Mouse (Mus musculus): ENCODE measurements at regions not wholly inside any gene's neighbourhood (a gene's known extent, or its start where the extent isn't known, plus 50 kb on each side); places are given as distances from the start of the nearest gene placed in this dataset.

DNA sequence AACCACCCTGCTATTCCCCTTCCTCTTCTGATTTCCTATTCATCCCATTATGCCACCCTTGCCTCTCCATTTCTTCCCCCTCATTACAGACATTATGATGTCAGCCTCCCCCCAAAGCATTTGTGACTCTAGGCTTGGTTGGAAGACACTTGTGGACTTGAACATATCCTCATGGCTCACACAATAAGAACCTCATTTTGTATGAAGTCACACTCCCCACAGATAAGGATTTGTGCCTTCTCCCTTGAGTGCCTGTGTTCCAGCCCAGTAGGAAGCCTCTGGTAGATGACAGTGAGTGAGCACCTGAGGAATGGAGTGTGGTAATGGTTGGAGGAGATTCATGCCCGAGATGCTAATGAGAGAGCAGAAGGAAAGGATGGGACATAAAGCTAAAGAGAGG, 313.9 kb upstream of the Trib2 start:
- H3K4me2 ChIP-seq (ENCODE audit: low read length), result no peak overlapping the region
- no peaks in the 10 kb centered on the region for H3K27me3 ChIP-seq (replicated peaks; ENCODE audit: control insufficient read depth, insufficient read depth, low read length)
- no peaks in the 10 kb centered on the region for H3K36me3 ChIP-seq (ENCODE audit: control insufficient read depth, insufficient read depth, low read length)
- H3K4me1 ChIP-seq (ENCODE audit: control insufficient read depth, insufficient read depth, low read length), result no peaks in the 10 kb centered on the region
- no peak overlapping the region for H3K27ac ChIP-seq (ENCODE audit: low read depth, low read length)
- no peaks in the 10 kb centered on the region for H3K9me3 ChIP-seq (replicated peaks; ENCODE audit: control insufficient read depth, low read length)
- no peak overlapping the region for H3K4me3 ChIP-seq (ENCODE audit: low read depth, low read length)
- H3K9ac ChIP-seq (ENCODE audit: low read length), result no peak overlapping the region
- DNase-seq (ENCODE audit: low spot score), result no peak
- ATAC-seq, result no peak
- WGBS, result 72% methylated on average over 1 of the region's 1 CpGs

DNA sequence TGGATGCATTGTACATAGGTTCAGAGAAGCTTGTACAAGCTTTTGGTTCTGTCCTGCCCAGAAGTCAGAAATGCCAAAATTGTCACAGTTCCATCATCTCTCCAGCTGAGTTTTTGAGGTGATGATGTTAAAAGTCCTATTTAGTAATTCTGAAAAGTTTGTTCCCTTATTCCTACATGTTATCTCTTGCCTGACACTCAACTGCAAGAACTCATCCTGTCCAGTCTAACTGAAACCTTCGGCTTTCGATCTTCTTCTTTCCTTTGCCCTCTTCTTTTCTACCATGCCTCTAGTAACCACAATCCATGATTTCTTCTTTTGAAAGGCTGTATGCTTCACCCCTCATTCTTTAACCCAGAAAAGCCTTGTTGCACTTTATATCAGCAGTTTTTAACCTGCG, 313.2 kb upstream of the Trib2 start:
- H3K9ac ChIP-seq (ENCODE audit: low read length), result no peak overlapping the region
- no peak overlapping the region for H3K4me2 ChIP-seq (ENCODE audit: low read length)
- H3K9me3 ChIP-seq (replicated peaks; ENCODE audit: control insufficient read depth, low read length), result no peaks in the 10 kb centered on the region
- H3K27me3 ChIP-seq (replicated peaks; ENCODE audit: control insufficient read depth, insufficient read depth, low read length), result no peaks in the 10 kb centered on the region
- 94% methylated on average over 3 of the region's 3 CpGs for WGBS
- no peak overlapping the region for H3K4me3 ChIP-seq (ENCODE audit: low read depth, low read length)
- no peak overlapping the region for H3K27ac ChIP-seq (ENCODE audit: low read depth, low read length)
- H3K36me3 ChIP-seq (ENCODE audit: control insufficient read depth, insufficient read depth, low read length), result no peaks in the 10 kb centered on the region
- no peaks in the 10 kb centered on the region for H3K4me1 ChIP-seq (ENCODE audit: control insufficient read depth, insufficient read depth, low read length)
- ATAC-seq (no peak), DNase-seq (ENCODE audit: low spot score) (no peak)

GRCm38 (mm10) chr12:16129243-16129642, 312.5 kb upstream of the Trib2 start:
- Histone ChIP-seq H3K9ac (ENCODE audit: low read length) (no peak overlapping the region), H3K4me1 (ENCODE audit: control insufficient read depth, insufficient read depth, low read length) (no peaks in the 10 kb centered on the region), H3K9me3 (replicated peaks; ENCODE audit: control insufficient read depth, low read length) (no peaks in the 10 kb centered on the region), H3K36me3 (ENCODE audit: control insufficient read depth, insufficient read depth, low read length) (no peaks in the 10 kb centered on the region), H3K4me2 (ENCODE audit: low read length) (no peak overlapping the region), H3K27ac (ENCODE audit: low read depth, low read length) (no peak overlapping the region), H3K4me3 (ENCODE audit: low read depth, low read length) (no peak overlapping the region), H3K27me3 (replicated peaks; ENCODE audit: control insufficient read depth, insufficient read depth, low read length) (no peaks in the 10 kb centered on the region)
- ATAC-seq (no peak), DNase-seq (ENCODE audit: low spot score) (no peak)
- WGBS, result 89% methylated on average over 3 of the region's 3 CpGs

- no peaks in the 10 kb centered on the region for H3K27me3 ChIP-seq (replicated peaks; ENCODE audit: control insufficient read depth, insufficient read depth, low read length)
- H3K4me3 ChIP-seq (ENCODE audit: low read depth, low read length), result no peak overlapping the region
- H3K9ac ChIP-seq (ENCODE audit: low read length), result no peak overlapping the region
- H3K27ac ChIP-seq (ENCODE audit: low read depth, low read length), result no peak overlapping the region
- no peaks in the 10 kb centered on the region for H3K36me3 ChIP-seq (ENCODE audit: control insufficient read depth, insufficient read depth, low read length)
- 87% methylated on average over 2 of the region's 2 CpGs for WGBS
- DNase-seq (ENCODE audit: low spot score) (no peak), ATAC-seq (no peak)
- no peak overlapping the region for H3K4me2 ChIP-seq (ENCODE audit: low read length)
- no peaks in the 10 kb centered on the region for H3K9me3 ChIP-seq (replicated peaks; ENCODE audit: control insufficient read depth, low read length)
- no peaks in the 10 kb centered on the region for H3K4me1 ChIP-seq (ENCODE audit: control insufficient read depth, insufficient read depth, low read length)
Measured at GRCm38 (mm10) chr12:16124906-16125305, 308.2 kb upstream of the Trib2 start.

- no peaks in the 10 kb centered on the region for H3K27me3 ChIP-seq (replicated peaks; ENCODE audit: control insufficient read depth, insufficient read depth, low read length)
- no peak overlapping the region for H3K27ac ChIP-seq (ENCODE audit: low read depth, low read length)
- no peaks in the 10 kb centered on the region for H3K36me3 ChIP-seq (ENCODE audit: control insufficient read depth, insufficient read depth, low read length)
- H3K9me3 ChIP-seq (replicated peaks; ENCODE audit: control insufficient read depth, low read length), result no peaks in the 10 kb centered on the region
- H3K4me3 ChIP-seq (ENCODE audit: low read depth, low read length), result no peak overlapping the region
- H3K4me2 ChIP-seq (ENCODE audit: low read length), result no peak overlapping the region
- WGBS, result 61% methylated on average over 2 of the region's 2 CpGs
- ATAC-seq, result no peak
- no peaks in the 10 kb centered on the region for H3K4me1 ChIP-seq (ENCODE audit: control insufficient read depth, insufficient read depth, low read length)
- H3K9ac ChIP-seq (ENCODE audit: low read length), result no peak overlapping the region
- no peak for DNase-seq (ENCODE audit: low spot score)
Measured at GRCm38 (mm10) chr12:16122353-16123127, 305.8 kb upstream of the Trib2 start.

GRCm38 (mm10) chr12:16121787-16122186, 305.1 kb upstream of the Trib2 start:
- H3K27me3 ChIP-seq (replicated peaks; ENCODE audit: control insufficient read depth, insufficient read depth, low read length), result no peaks in the 10 kb centered on the region
- WGBS, result 91% methylated on average over 6 of the region's 6 CpGs

GRCm38 (mm10) chr12:16118710-16119109, 302.0 kb upstream of the Trib2 start:
- H3K4me2 ChIP-seq (ENCODE audit: low read length), result no peak overlapping the region
- no peak overlapping the region for H3K4me3 ChIP-seq (ENCODE audit: low read depth, low read length)
- DNase-seq (ENCODE audit: low spot score) (no peak), ATAC-seq (no peak)
- H3K27ac ChIP-seq (ENCODE audit: low read depth, low read length), result no peak overlapping the region
- no peak overlapping the region for H3K9ac ChIP-seq (ENCODE audit: low read length)
- no peaks in the 10 kb centered on the region for H3K9me3 ChIP-seq (replicated peaks; ENCODE audit: control insufficient read depth, low read length)
- H3K36me3 ChIP-seq (ENCODE audit: control insufficient read depth, insufficient read depth, low read length), result no peaks in the 10 kb centered on the region
- no peaks in the 10 kb centered on the region for H3K4me1 ChIP-seq (ENCODE audit: control insufficient read depth, insufficient read depth, low read length)
- H3K27me3 ChIP-seq (replicated peaks; ENCODE audit: control insufficient read depth, insufficient read depth, low read length), result no peaks in the 10 kb centered on the region

More at GRCm38 (mm10) chr12:16121787-16122186, 305.1 kb upstream of the Trib2 start:
- no peak for ATAC-seq
- Histone ChIP-seq H3K36me3 (ENCODE audit: control insufficient read depth, insufficient read depth, low read length) (no peaks in the 10 kb centered on the region), H3K4me3 (ENCODE audit: low read depth, low read length) (no peak overlapping the region), H3K4me1 (ENCODE audit: control insufficient read depth, insufficient read depth, low read length) (no peaks in the 10 kb centered on the region), H3K4me2 (ENCODE audit: low read length) (no peak overlapping the region), H3K9me3 (replicated peaks; ENCODE audit: control insufficient read depth, low read length) (no peaks in the 10 kb centered on the region), H3K27ac (ENCODE audit: low read depth, low read length) (no peak overlapping the region), H3K9ac (ENCODE audit: low read length) (no peak overlapping the region)
- no peak for DNase-seq (ENCODE audit: low spot score)

- ATAC-seq (no peak), DNase-seq (ENCODE audit: low spot score) (no peak)
- Histone ChIP-seq H3K4me2 (ENCODE audit: low read length) (no peak overlapping the region), H3K9ac (ENCODE audit: low read length) (no peak overlapping the region), H3K36me3 (ENCODE audit: control insufficient read depth, insufficient read depth, low read length) (no peaks in the 10 kb centered on the region), H3K4me3 (ENCODE audit: low read depth, low read length) (no peak overlapping the region), H3K27ac (ENCODE audit: low read depth, low read length) (no peak overlapping the region), H3K9me3 (replicated peaks; ENCODE audit: control insufficient read depth, low read length) (no peaks in the 10 kb centered on the region), H3K4me1 (ENCODE audit: control insufficient read depth, insufficient read depth, low read length) (no peaks in the 10 kb centered on the region), H3K27me3 (replicated peaks; ENCODE audit: control insufficient read depth, insufficient read depth, low read length) (no peaks in the 10 kb centered on the region)
- WGBS, result 67% methylated on average over 7 of the region's 7 CpGs
Measured at GRCm38 (mm10) chr12:16106946-16107345, 290.2 kb upstream of the Trib2 start.

- ATAC-seq (no peak), DNase-seq (ENCODE audit: low spot score) (no peak)
- H3K36me3 ChIP-seq (ENCODE audit: control insufficient read depth, insufficient read depth, low read length), result no peaks in the 10 kb centered on the region
- no peaks in the 10 kb centered on the region for H3K9me3 ChIP-seq (replicated peaks; ENCODE audit: control insufficient read depth, low read length)
- H3K4me2 ChIP-seq (ENCODE audit: low read length), result no peak overlapping the region
- H3K27me3 ChIP-seq (replicated peaks; ENCODE audit: control insufficient read depth, insufficient read depth, low read length), result no peaks in the 10 kb centered on the region
- H3K27ac ChIP-seq (ENCODE audit: low read depth, low read length), result no peak overlapping the region
- whole genome bisulfite sequencing, result 87% methylated on average over 7 of the region's 7 CpGs
- no peak overlapping the region for H3K4me3 ChIP-seq (ENCODE audit: low read depth, low read length)
- no peak overlapping the region for H3K9ac ChIP-seq (ENCODE audit: low read length)
- H3K4me1 ChIP-seq (ENCODE audit: control insufficient read depth, insufficient read depth, low read length), result no peaks in the 10 kb centered on the region
Measured at GRCm38 (mm10) chr12:16098840-16099239, 282.1 kb upstream of the Trib2 start.

All from forebrain, embryonic 14.5 days (tissue).